Mouse (Mus musculus) thymus, postnatal 10 days (tissue): Measurements from ENCODE around the gene Lingo1.
A peak's percentile ranks its signal among the peaks of the same experiment; 100 is the strongest.

ENCODE experiments used
- DNase-seq, 2 experiments: peaks; one replicate each; pipeline ENCODE4 v3.0.0; 2021; ENCODE audit warnings: low spot score in 2 of 2

The Lingo1 gene

GRCm38 (mm10) chr9:56795721-56796655, at the start of gene Lingo1:
Lingo1 (minus strand) TSS chr9:56796468.
- no peak for DNase-seq

GRCm38 (mm10) chr9:56844644-56845043, 48.4 kb upstream of the Lingo1 start:
- DNase-seq, result no peak

GRCm38 (mm10) chr9:56843679-56844188, 47.5 kb upstream of the Lingo1 start:
- peak in 1 of 2 experiments; percentile 49 for DNase-seq

- no peak for DNase-seq
These were observed 46.0 kb upstream of the Lingo1 start for GRCm38 (mm10) chr9:56842303-56842719.

GRCm38 (mm10) chr9:56841864-56842263, 45.6 kb upstream of the Lingo1 start:
- DNase-seq, result no peak

GRCm38 (mm10) chr9:56840721-56841120, 44.5 kb upstream of the Lingo1 start:
- no peak for DNase-seq

- no peak for DNase-seq
These were observed 38.9 kb upstream of the Lingo1 start for GRCm38 (mm10) chr9:56835152-56835551.

GRCm38 (mm10) chr9:56832900-56833299, 36.6 kb upstream of the Lingo1 start:
- DNase-seq, result no peak

GRCm38 (mm10) chr9:56831904-56832303, 35.6 kb upstream of the Lingo1 start:
- no peak for DNase-seq

GRCm38 (mm10) chr9:56830162-56830561, 33.9 kb upstream of the Lingo1 start:
- no peak for DNase-seq

- no peak for DNase-seq
These were observed 32.6 kb upstream of the Lingo1 start for GRCm38 (mm10) chr9:56828841-56829240.

- DNase-seq, result no peak
These were observed 31.9 kb upstream of the Lingo1 start for GRCm38 (mm10) chr9:56828146-56828545.

GRCm38 (mm10) chr9:56825476-56826213, 29.4 kb upstream of the Lingo1 start:
- no peak for DNase-seq

GRCm38 (mm10) chr9:56824900-56825299, 28.6 kb upstream of the Lingo1 start:
- DNase-seq, result no peak

GRCm38 (mm10) chr9:56810916-56811315, 14.6 kb upstream of the Lingo1 start:
- no peak for DNase-seq

- no peak for DNase-seq
These were observed 11.7 kb upstream of the Lingo1 start for GRCm38 (mm10) chr9:56807990-56808389.

GRCm38 (mm10) chr9:56803146-56803545, 6.9 kb upstream of the Lingo1 start:
- no peak for DNase-seq

GRCm38 (mm10) chr9:56797876-56798275, 1.6 kb upstream of the Lingo1 start:
- no peak for DNase-seq

- no peak for DNase-seq
These were observed 426 bp upstream of the Lingo1 start for GRCm38 (mm10) chr9:56796656-56797131.

GRCm38 (mm10) chr9:56791696-56792261, 4.5 kb downstream of the Lingo1 start:
- DNase-seq, result no peak

- DNase-seq, result no peak
These were observed 11.7 kb downstream of the Lingo1 start for GRCm38 (mm10) chr9:56784576-56784975.
